Mouse (Mus musculus): ENCODE results near the gene Hnrnpu. TPM values are rescaled to one million over a fixed set of nuclear protein-coding genes. Genes with fewer than 3 reads are reported as not detected.
"Not testable (repeated sequence)": the region's sequence is repeated elsewhere in the genome, so short reads cannot be mapped to it uniquely, and the experiment has no call there.

Hnrnpu gene
- polyA plus RNA-seq, 1 experiment: 406 TPM

DNA sequence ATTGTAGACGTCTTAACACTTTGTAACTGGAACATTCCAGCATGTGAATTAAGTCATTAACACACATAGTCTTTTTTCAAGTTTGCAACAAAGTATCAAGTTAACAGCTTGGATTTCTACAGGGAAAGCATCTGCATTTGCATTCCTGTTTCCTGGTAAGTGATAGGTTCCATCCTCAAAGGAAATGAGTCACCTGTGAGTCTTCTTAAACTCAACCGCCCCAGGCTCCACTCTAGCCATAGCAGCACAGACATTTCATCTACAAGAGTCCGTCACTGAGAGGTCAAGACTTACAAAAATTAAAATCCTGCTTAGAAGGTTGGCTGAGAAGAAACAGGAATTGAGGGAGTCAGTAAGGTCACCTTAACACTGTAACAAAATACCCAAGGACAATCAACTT lies 45.9 kb downstream of the Hnrnpu start:
- no peaks in the 10 kb centered on the region for H3K4me1 ChIP-seq (ENCODE audit: control insufficient read depth, insufficient read depth, low read length)
- WGBS: 82% methylated on average over 3 of the region's 3 CpGs
- no peak overlapping the region for H3K4me3 ChIP-seq (replicated peaks; ENCODE audit: control insufficient read depth, low read depth, low read length)
- H3K27ac ChIP-seq (ENCODE audit: control insufficient read depth, insufficient read depth, low read depth, low read length, poor library complexity): no peak overlapping the region
- TF ChIP-seq CTCF (IDR thresholded peaks at IDR 0.05; ENCODE audit: control insufficient read depth, insufficient read depth, low read length): no peak
- TF ChIP-seq POLR2A (IDR thresholded peaks at IDR 0.05; ENCODE audit: borderline replicate concordance, control insufficient read depth, low read depth, low read length): no peak

DNA sequence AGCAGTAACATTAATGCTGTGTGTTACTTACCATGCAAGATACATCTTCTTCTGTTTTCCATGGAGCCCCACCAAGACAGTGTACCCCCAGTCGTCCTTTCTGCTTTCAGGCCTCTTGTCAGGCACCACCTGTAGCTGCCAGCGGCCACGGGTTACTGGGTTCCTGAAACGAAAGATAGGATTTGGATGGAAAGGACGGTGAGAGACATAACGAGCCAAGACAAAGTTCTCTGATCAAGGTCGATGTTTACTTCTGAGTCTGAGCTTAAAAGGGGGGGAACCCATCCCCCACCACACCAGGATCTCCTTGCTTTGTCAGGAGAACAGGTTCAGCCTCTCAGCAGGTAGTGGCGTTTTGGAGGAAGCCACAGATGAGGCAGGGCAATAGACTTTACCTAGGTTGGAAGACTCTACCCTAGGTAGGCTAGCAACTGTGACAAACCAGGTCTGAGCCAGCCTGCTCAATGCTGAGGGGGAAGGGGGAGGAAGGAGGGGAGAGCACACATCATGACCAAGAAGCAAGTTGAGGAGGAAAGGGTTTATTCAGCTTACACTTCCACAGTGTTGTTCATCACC lies 49.9 kb downstream of the Hnrnpu start:
- TF ChIP-seq CTCF (IDR thresholded peaks at IDR 0.05; ENCODE audit: control insufficient read depth, insufficient read depth, low read length): no peak
- no peak for TF ChIP-seq POLR2A (IDR thresholded peaks at IDR 0.05; ENCODE audit: borderline replicate concordance, control insufficient read depth, low read depth, low read length)
- Histone ChIP-seq H3K4me3 (replicated peaks; ENCODE audit: control insufficient read depth, low read depth, low read length) (no peak overlapping the region), H3K27ac (ENCODE audit: control insufficient read depth, insufficient read depth, low read depth, low read length, poor library complexity) (no peak overlapping the region), H3K4me1 (ENCODE audit: control insufficient read depth, insufficient read depth, low read length) (no peaks in the 10 kb centered on the region)
- WGBS: 67% methylated on average over 8 of the region's 8 CpGs

- Histone ChIP-seq H3K4me3 (replicated peaks; ENCODE audit: control insufficient read depth, low read depth, low read length) (no peak overlapping the region), H3K4me1 (ENCODE audit: control insufficient read depth, insufficient read depth, low read length) (no peaks in the 10 kb centered on the region), H3K27ac (ENCODE audit: control insufficient read depth, insufficient read depth, low read depth, low read length, poor library complexity) (no peak overlapping the region)
- TF ChIP-seq POLR2A (IDR thresholded peaks at IDR 0.05; ENCODE audit: borderline replicate concordance, control insufficient read depth, low read depth, low read length): no peak
- no peak for TF ChIP-seq CTCF (IDR thresholded peaks at IDR 0.05; ENCODE audit: control insufficient read depth, insufficient read depth, low read length)
- 74% methylated on average over 2 of the region's 2 CpGs for WGBS
These were observed 53.5 kb downstream of the Hnrnpu start for GRCm38 (mm10) chr1:178283946-178284720.

- WGBS: 92% methylated on average over 3 of the region's 3 CpGs
- not testable (repeated sequence) for H3K4me1 ChIP-seq (ENCODE audit: control insufficient read depth, insufficient read depth, low read length); H3K27ac ChIP-seq (ENCODE audit: control insufficient read depth, insufficient read depth, low read depth, low read length, poor library complexity); H3K4me3 ChIP-seq (replicated peaks; ENCODE audit: control insufficient read depth, low read depth, low read length)
These were observed 54.3 kb downstream of the Hnrnpu start for GRCm38 (mm10) chr1:178283314-178283713.

DNA sequence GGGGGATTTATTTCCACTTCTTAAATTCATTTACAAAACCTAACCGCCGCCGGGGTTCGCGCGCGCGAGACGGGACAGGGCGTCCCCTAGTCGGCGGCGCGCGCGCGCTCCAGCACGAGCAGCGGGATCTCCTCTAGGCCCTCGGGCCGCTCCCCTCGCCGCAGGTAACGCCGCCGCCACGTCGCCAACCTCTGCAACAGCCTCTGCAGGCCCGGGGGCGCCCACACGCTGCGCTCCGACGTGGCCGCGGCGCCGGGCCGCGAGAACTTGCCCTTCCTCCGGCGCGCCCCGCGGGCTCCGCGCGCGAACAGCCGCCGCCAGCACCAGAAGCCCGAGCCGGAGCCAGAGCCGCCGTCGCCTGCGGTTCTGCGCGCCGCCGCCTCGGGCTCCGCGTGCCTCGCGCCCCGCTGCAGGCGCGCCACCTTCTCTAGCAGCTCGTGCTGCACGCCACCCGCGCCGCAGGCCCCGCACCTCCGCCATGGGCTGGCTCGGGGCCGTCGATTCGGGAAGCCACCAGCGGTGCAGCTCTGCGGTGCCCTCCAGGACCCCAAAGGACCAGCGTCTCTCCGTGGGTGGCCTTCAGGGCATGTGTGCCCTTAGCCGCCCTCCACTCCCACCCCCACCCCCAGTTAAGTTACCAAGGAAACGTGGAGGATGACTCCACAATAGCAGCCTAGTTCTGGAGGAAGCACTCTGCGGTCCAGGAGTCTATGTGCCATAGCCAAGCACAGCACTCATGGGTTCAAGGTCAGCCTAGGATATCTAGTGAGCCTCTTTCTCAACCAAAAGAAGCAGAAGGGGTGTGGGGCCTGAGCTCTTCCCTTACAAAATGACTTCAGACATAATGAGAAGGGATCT lies 61.3 kb downstream of the Hnrnpu start:
- H3K4me3 ChIP-seq (replicated peaks; ENCODE audit: control insufficient read depth, low read depth, low read length): no peak overlapping the region
- no peak overlapping the region for H3K27ac ChIP-seq (ENCODE audit: control insufficient read depth, insufficient read depth, low read depth, low read length, poor library complexity)
- 1% methylated on average over 86 of the region's 87 CpGs for WGBS
- no peak for TF ChIP-seq CTCF (IDR thresholded peaks at IDR 0.05; ENCODE audit: control insufficient read depth, insufficient read depth, low read length)
- TF ChIP-seq POLR2A (IDR thresholded peaks at IDR 0.05; ENCODE audit: borderline replicate concordance, control insufficient read depth, low read depth, low read length): no peak
- no peaks in the 10 kb centered on the region for H3K4me1 ChIP-seq (ENCODE audit: control insufficient read depth, insufficient read depth, low read length)

- WGBS: 15% methylated on average over 11 of the region's 11 CpGs
- no peak overlapping the region for H3K27ac ChIP-seq (ENCODE audit: control insufficient read depth, insufficient read depth, low read depth, low read length, poor library complexity)
- no peaks in the 10 kb centered on the region for H3K4me1 ChIP-seq (ENCODE audit: control insufficient read depth, insufficient read depth, low read length)
- peak overlapping the region; percentile 9 for H3K4me3 ChIP-seq (replicated peaks; ENCODE audit: control insufficient read depth, low read depth, low read length)
- TF ChIP-seq POLR2A (IDR thresholded peaks at IDR 0.05; ENCODE audit: borderline replicate concordance, control insufficient read depth, low read depth, low read length): no peak
- TF ChIP-seq CTCF (IDR thresholded peaks at IDR 0.05; ENCODE audit: control insufficient read depth, insufficient read depth, low read length): no peak
These were observed 61.9 kb downstream of the Hnrnpu start for GRCm38 (mm10) chr1:178275738-178276053.

- 68% methylated on average over 9 of the region's 9 CpGs for WGBS
- no peak overlapping the region for H3K27ac ChIP-seq (ENCODE audit: control insufficient read depth, insufficient read depth, low read depth, low read length, poor library complexity)
- no peak for TF ChIP-seq POLR2A (IDR thresholded peaks at IDR 0.05; ENCODE audit: borderline replicate concordance, control insufficient read depth, low read depth, low read length)
- TF ChIP-seq CTCF (IDR thresholded peaks at IDR 0.05; ENCODE audit: control insufficient read depth, insufficient read depth, low read length): no peak
- H3K4me3 ChIP-seq (replicated peaks; ENCODE audit: control insufficient read depth, low read depth, low read length): no peak overlapping the region
- H3K4me1 ChIP-seq (ENCODE audit: control insufficient read depth, insufficient read depth, low read length): no peaks in the 10 kb centered on the region
These were observed 62.3 kb downstream of the Hnrnpu start for GRCm38 (mm10) chr1:178275174-178275730.

Other genes with a start within 250 kb of the Hnrnpu start
- gene Desi2, start 150.4 kb downstream of the Hnrnpu start, polyA plus RNA-seq (2011; ENCODE audit: insufficient read depth, insufficient read length, low replicate concordance, missing spikeins): 5.3 and 6.9 TPM in 2 replicates
- gene Cox20, start 18.7 kb downstream of the Hnrnpu start, polyA plus RNA-seq (2011; ENCODE audit: insufficient read depth, insufficient read length, low replicate concordance, missing spikeins): 68.0 and 133 TPM in 2 replicates
- 2.1 and 4.9 TPM in 2 replicates for gene Efcab2, start 68.3 kb upstream of the Hnrnpu start, polyA plus RNA-seq (2011; ENCODE audit: insufficient read depth, insufficient read length, low replicate concordance, missing spikeins)
- gene Kif26b, start 191.3 kb upstream of the Hnrnpu start, polyA plus RNA-seq (2011; ENCODE audit: insufficient read depth, insufficient read length, low replicate concordance, missing spikeins): 0.20 TPM in 1 of 2 replicates, not detected in the other

Measured in bone marrow, adult 2 months (tissue).